Mouse (Mus musculus) kidney, adult 2 months (tissue): ENCODE data around the gene Ckm.

Experiments
- CTCF ChIP-seq: fragments of 200-500 bp; conservative IDR thresholded peaks from 2 replicates; pipeline ENCODE4 v1.5.1; 2011; ENCODE audit warnings: low read depth, mild to moderate bottlenecking, control low read depth, low read length, moderate library complexity, mixed read lengths; ENCODE audit not compliant: insufficient read depth, insufficient read length
- POLR2A ChIP-seq: fragments of 200-500 bp; IDR thresholded peaks from one replicate; pipeline ENCODE4 v1.6.1; 2011; ENCODE audit warnings: low read depth, low read length, control low read depth

DNA sequence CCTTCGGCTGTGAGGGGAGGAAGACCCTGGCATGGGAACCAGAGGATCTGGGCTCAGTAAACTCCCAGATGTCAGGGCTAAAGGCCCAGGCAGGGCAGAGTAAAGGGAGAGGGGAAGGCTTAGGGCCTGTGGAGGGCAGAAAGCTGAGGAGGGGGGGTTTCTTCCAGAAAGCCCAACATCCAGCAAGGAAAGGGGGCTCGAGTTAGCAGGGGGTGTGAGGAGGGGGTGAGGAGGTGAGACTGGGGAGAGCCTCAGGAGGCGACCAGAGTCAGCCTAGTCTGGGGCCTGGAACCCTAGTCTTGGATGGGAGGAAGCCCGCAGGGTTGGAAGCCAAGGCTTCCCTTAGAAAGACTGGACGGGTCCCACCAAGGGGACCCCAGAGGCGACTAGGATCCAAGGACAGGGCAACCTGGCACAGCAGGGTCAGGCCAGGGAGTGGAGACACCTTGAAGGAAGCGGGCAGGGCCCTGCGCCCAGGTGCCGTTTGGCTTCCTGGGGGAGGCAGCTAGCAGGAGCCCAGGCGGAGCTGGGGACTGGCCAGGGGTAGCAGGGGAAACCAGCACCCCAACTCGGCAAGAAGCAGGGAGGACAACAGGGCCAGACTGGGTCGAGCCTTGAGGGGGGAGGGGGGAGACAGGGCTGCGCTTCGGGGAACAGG lies 53.0 kb downstream of the Ckm start:
- TF ChIP-seq POLR2A, result no peak
- no peak for TF ChIP-seq CTCF
